Mouse (Mus musculus) heart, embryonic 10.5 days (tissue): ENCODE measurements around the gene Tmem210. TPM values are rescaled to one million over a fixed set of nuclear protein-coding genes. Genes with fewer than 3 reads are reported as not detected.
"Not testable (repeated sequence)": the region's sequence is repeated elsewhere in the genome, so short reads cannot be mapped to it uniquely, and the experiment has no call there.

ENCODE experiments used
- DNase-seq: peaks from one replicate; pipeline ENCODE4 v3.0.0-alpha.2; 2017; ENCODE audit warnings: low spot score
- H3K27ac ChIP-seq: fragments of 300-500 bp; sonication (generic); 2 replicates; pipeline ENCODE4 v1.5.1; 2016; ENCODE audit warnings: mild to moderate bottlenecking
- H3K27me3 ChIP-seq: fragments of 300-500 bp; sonication (generic); 2 replicates; pipeline ENCODE4 v1.6.1; 2016; ENCODE audit warnings: mild to moderate bottlenecking; ENCODE audit not compliant: poor library complexity, insufficient read depth, severe bottlenecking
- H3K36me3 ChIP-seq: fragments of 300-500 bp; sonication (generic); 2 replicates; pipeline ENCODE4 v1.6.1; 2016; ENCODE audit warnings: mild to moderate bottlenecking, moderate library complexity
- H3K4me1 ChIP-seq: fragments of 300-500 bp; sonication (generic); 2 replicates; pipeline ENCODE4 v1.6.1; 2016; ENCODE audit warnings: mild to moderate bottlenecking
- H3K4me3 ChIP-seq: fragments of 300-500 bp; sonication (generic); 2 replicates; pipeline ENCODE4 v1.5.1; 2016; ENCODE audit warnings: mild to moderate bottlenecking, moderate library complexity
- H3K9me3 ChIP-seq: fragments of 300-500 bp; sonication (generic); 2 replicates; pipeline ENCODE4 v1.6.1; 2016; ENCODE audit warnings: mild to moderate bottlenecking, moderate library complexity
- WGBS: fragments of 180-500 bp; shearing (Covaris S2); methylation state at CpG from one replicate; pipeline ENCODE4 v1.1.7; 2016; 5-methylcytosine and 5-hydroxymethylcytosine counted together
- polyA plus RNA-seq: library from polyadenylated mRNA; unstranded; fragments of >200 nt; fragmentation: Nextera tagmentation; extraction: Ambion mirVana; gene quantifications from 2 replicates; pipeline ENCODE4 v1.2.1, GENCODE M21; 2016

The Tmem210 gene
- polyA plus RNA-seq, 1 experiment from 2014 or later: not detected

DNA sequence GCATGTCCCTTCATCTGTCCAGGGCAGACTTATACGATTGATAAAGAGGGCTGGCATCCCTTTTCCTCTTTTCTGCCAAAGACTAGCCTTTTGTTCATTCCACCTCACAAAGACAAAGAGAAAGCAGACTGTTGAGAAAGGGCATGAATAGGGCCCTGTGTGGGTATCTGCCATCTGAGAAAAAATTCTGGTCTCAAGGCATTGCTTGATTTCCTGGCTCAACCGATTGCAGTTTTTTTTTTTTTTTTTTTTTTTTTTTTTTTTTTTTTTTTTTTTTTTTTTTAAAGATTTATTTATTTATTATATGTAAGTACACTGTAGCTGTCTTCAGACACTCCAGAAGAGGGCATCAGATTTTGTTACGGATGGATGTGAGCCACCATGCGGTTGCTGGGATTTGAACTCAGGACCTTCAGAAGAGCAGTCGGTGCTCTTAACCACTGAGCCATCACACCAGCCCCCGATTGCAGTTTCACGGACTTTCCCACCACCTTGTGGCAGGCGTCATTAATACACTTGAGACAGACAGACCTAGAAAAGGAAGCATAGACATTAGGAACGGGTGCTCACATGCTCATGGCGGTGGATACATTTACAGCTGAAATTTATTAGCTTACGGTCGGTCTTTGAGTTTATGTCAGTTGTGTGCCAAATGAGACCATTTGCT lies 31.4 kb upstream of the Tmem210 start:
- H3K27me3 ChIP-seq, DNase-seq: not testable (repeated sequence)

GRCm38 (mm10) chr2:25257250-25257649 lies 30.7 kb upstream of the Tmem210 start:
- H3K27me3 ChIP-seq, H3K36me3 ChIP-seq, H3K4me3 ChIP-seq, DNase-seq, H3K9me3 ChIP-seq, H3K27ac ChIP-seq: not testable (repeated sequence)
- 79% methylated on average over 5 of the region's 5 CpGs for WGBS
- peaks cover 13% of the 10 kb centered on the region for H3K4me1 ChIP-seq

More for the DNA sequence above, 31.4 kb upstream of the Tmem210 start:
- not testable (repeated sequence) for H3K9me3 ChIP-seq, H3K27ac ChIP-seq
- Histone ChIP-seq H3K4me3 (peak overlapping the region; percentile 84), H3K36me3 (peaks cover 15% of the 10 kb centered on the region), H3K4me1 (peaks cover 13% of the 10 kb centered on the region)
- WGBS: 59% methylated on average over 12 of the region's 12 CpGs

GRCm38 (mm10) chr2:25258887-25259286 lies 29.1 kb upstream of the Tmem210 start:
- Histone ChIP-seq H3K4me3 (no peak overlapping the region), H3K4me1 (peaks cover 25% of the 10 kb centered on the region), H3K27me3 (peaks cover 9% of the 10 kb centered on the region), H3K9me3 (no peaks in the 10 kb centered on the region), H3K36me3 (no peaks in the 10 kb centered on the region), H3K27ac (no peak overlapping the region)
- no peak for DNase-seq
- 41% methylated on average over 2 of the region's 2 CpGs for WGBS

GRCm38 (mm10) chr2:25261870-25262269 lies 26.1 kb upstream of the Tmem210 start:
- Histone ChIP-seq H3K36me3 (no peaks in the 10 kb centered on the region), H3K27ac (peak overlapping the region; percentile 83), H3K27me3 (peaks cover 25% of the 10 kb centered on the region), H3K9me3 (no peaks in the 10 kb centered on the region), H3K4me1 (peaks cover 30% of the 10 kb centered on the region), H3K4me3 (peak overlapping the region; percentile 80)
- no peak for DNase-seq
- WGBS: 43% methylated on average over 12 of the region's 12 CpGs

DNA sequence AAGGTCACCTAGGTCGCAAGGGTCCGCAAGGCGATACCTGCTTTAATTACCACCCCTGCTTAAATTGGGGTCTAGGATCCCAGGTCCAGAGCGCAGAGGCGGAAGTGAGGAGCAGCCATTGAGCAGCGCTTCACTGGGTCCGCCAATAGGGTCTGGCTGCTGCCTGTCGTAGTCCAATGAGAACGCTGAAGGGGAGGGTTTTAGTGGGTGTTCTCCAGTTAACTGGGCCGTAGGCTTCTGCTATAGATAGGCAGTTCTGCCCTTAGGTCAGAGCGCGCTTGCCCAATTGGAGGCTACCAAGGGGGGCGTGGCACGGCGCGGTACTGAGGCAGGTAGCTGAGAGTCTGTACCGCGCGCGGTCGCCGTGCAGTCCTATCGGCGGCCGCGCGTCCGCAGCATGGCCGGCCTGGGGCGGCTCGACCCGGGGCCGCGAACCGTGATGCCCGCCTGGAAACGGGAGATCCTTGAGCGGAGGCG lies 25.6 kb upstream of the Tmem210 start, which contains the start of gene Tprn:
Gene Tprn, plus strand, starts transcription at position 328 of the 477 bp plus-strand sequence.
- under 1% methylated on average over 39 of the region's 39 CpGs for WGBS
- peak within 1 kb of the TSS; percentile 83 for H3K27ac ChIP-seq
- peaks cover 25% of the 10 kb centered on the region for H3K27me3 ChIP-seq
- H3K4me1 ChIP-seq: peaks cover 34% of the 10 kb centered on the region
- H3K36me3 ChIP-seq: no peaks in the 10 kb centered on the region
- no peaks in the 10 kb centered on the region for H3K9me3 ChIP-seq
- peak; percentile 98 for DNase-seq
- H3K4me3 ChIP-seq: peak within 1 kb of the TSS; percentile 80

GRCm38 (mm10) chr2:25262795-25263622 lies 24.9 kb upstream of the Tmem210 start:
- Histone ChIP-seq H3K36me3 (0 out of 2 replicates have a peak, but pooled peaks cover 4% of the 10 kb centered on the region), H3K27ac (peak overlapping the region; percentile 77), H3K4me3 (peak overlapping the region; percentile 80), H3K9me3 (no peaks in the 10 kb centered on the region), H3K27me3 (peaks cover 25% of the 10 kb centered on the region), H3K4me1 (peaks cover 36% of the 10 kb centered on the region)
- WGBS: under 1% methylated on average over 82 of the region's 82 CpGs
- DNase-seq: no peak

GRCm38 (mm10) chr2:25263623-25264285 lies 24.2 kb upstream of the Tmem210 start:
- DNase-seq: no peak
- Histone ChIP-seq H3K27me3 (peaks cover 25% of the 10 kb centered on the region), H3K27ac (peak overlapping the region; percentile 77), H3K4me1 (peaks cover 36% of the 10 kb centered on the region), H3K36me3 (peaks cover 11% of the 10 kb centered on the region; the same call in 1 of the 2 replicates), H3K9me3 (no peaks in the 10 kb centered on the region), H3K4me3 (peak overlapping the region; percentile 80)
- 20% methylated on average over 12 of the region's 12 CpGs for WGBS

- no peak for DNase-seq
- Histone ChIP-seq H3K27ac (no peak overlapping the region), H3K36me3 (peaks cover 16% of the 10 kb centered on the region), H3K4me3 (peak overlapping the region; percentile 80; the same call in 1 of the 2 replicates), H3K27me3 (peaks cover 25% of the 10 kb centered on the region), H3K9me3 (no peaks in the 10 kb centered on the region), H3K4me1 (peaks cover 36% of the 10 kb centered on the region)
- WGBS: 68% methylated on average over 5 of the region's 5 CpGs
Measured at GRCm38 (mm10) chr2:25264286-25264660, 23.7 kb upstream of the Tmem210 start.

GRCm38 (mm10) chr2:25264851-25265250 lies 23.1 kb upstream of the Tmem210 start:
- peaks cover 22% of the 10 kb centered on the region for H3K36me3 ChIP-seq
- H3K4me3 ChIP-seq: no peak overlapping the region
- no peak for DNase-seq
- no peaks in the 10 kb centered on the region for H3K9me3 ChIP-seq
- 69% methylated on average over 3 of the region's 3 CpGs for WGBS
- peaks cover 36% of the 10 kb centered on the region for H3K4me1 ChIP-seq
- peaks cover 25% of the 10 kb centered on the region for H3K27me3 ChIP-seq
- no peak overlapping the region for H3K27ac ChIP-seq

DNA sequence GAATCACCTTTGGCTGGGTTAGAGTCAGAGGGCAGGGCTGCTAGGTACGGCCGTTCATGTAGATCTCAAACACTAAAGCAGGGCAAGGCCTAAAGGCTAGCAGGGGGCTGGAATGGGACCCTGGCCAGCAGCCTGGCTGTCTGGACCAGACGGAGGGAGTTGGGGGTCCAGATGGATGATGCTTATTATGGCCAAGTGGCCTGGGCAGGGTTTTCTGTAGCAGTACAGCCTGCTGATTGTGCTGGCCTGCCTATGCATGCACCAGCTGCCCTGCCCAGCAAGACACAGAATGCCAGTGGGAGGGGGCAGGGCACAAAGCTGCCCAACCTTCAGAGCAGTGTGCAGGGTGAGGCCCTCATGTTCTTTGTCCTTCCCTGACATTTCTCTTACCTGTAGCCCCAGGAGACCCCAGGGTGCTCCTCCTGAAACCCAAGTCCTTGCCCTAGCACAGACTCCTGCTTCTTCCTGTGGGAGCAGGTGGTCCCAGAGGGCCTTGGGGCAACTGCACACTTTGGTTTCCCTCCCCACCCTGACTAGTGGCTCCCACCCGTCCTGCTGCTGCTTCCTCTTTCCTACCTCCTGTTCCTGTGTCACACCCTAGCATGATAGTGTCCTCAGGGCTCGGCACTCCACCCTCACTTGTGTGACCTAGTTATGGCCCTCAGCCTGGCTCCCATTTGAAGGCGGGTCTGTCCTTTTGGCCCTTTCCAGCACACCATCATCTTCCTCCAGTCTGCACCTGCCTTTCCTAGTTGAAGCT lies 21.9 kb upstream of the Tmem210 start:
- no peak for DNase-seq
- H3K4me3 ChIP-seq: peak overlapping the region; percentile 25; the same call in 1 of the 2 replicates
- peaks cover 42% of the 10 kb centered on the region for H3K4me1 ChIP-seq
- H3K27ac ChIP-seq: peak overlapping the region; percentile 31
- WGBS: 58% methylated on average over 6 of the region's 6 CpGs
- peaks cover 25% of the 10 kb centered on the region for H3K27me3 ChIP-seq
- peaks cover 33% of the 10 kb centered on the region for H3K36me3 ChIP-seq
- no peaks in the 10 kb centered on the region for H3K9me3 ChIP-seq

GRCm38 (mm10) chr2:25266720-25267119 lies 21.2 kb upstream of the Tmem210 start:
- DNase-seq: no peak
- Histone ChIP-seq H3K4me1 (peaks cover 48% of the 10 kb centered on the region), H3K27ac (peak overlapping the region; percentile 31; the same call in 1 of the 2 replicates), H3K4me3 (no peak overlapping the region), H3K9me3 (no peaks in the 10 kb centered on the region), H3K27me3 (peaks cover 25% of the 10 kb centered on the region), H3K36me3 (peaks cover 36% of the 10 kb centered on the region)
- 42% methylated on average over 2 of the region's 2 CpGs for WGBS

- Histone ChIP-seq H3K9me3 (no peaks in the 10 kb centered on the region), H3K4me3 (no peak overlapping the region), H3K27ac (no peak overlapping the region), H3K36me3 (peaks cover 36% of the 10 kb centered on the region), H3K4me1 (peaks cover 49% of the 10 kb centered on the region), H3K27me3 (peaks cover 25% of the 10 kb centered on the region)
- DNase-seq: no peak
Measured at GRCm38 (mm10) chr2:25267241-25267640, 20.7 kb upstream of the Tmem210 start.
